Comparison of ENCODE assay signal across 28 mouse cellular contexts in genomic region chr14:60782121-60782656, GRCm38 (mm10). TPM values are rescaled to one million over a fixed set of nuclear protein-coding genes. Genes with fewer than 3 reads are reported as not detected.
A peak's percentile ranks its signal among the peaks of the same experiment; 100 is the strongest.
DNase-seq lines count a peak whose midpoint lies in the region; ATAC-seq and TF ChIP-seq lines count a peak whose summit lies in the region.
"Had no signal": no experiment of that assay in that cellular context is flagged by ENCODE, and none has a peak within 500 bp of the region (broad histone marks: within the 10 kb centered on the region; RNA-seq: fewer than 3 reads in every experiment).

No protein-coding gene starts in this region.

- H3K4me3 ChIP-seq in testis, adult 2 months (ENCODE audit: control insufficient read depth, low read depth, low read length), result peak overlapping the region; percentile 56
- H3K4me3 ChIP-seq in embryonic facial prominence, embryonic 10.5 days, result no peak overlapping the region
- H3K4me3 ChIP-seq: embryonic facial prominence, embryonic 12.5 days; embryonic facial prominence, embryonic 15.5 days; gastrocnemius, adult 2 months; heart, adult 2 months; heart, embryonic 13.5 days; hindbrain, embryonic 12.5 days; hindbrain, embryonic 15.5 days had no signal

- TF ChIP-seq POLR2A in testis, adult 2 months (IDR thresholded peaks at IDR 0.05; ENCODE audit: control insufficient read depth, low read depth, low read length), result no peak

- intact Hi-C loops in heart, postnatal 10 days (cut with DNase I), result no loop called here

- H3K36me3 ChIP-seq in testis, adult 2 months (ENCODE audit: control insufficient read depth, insufficient read depth, low read length), result no peaks in the 10 kb centered on the region
- peaks cover under 1% of the 10 kb centered on the region; the same call in 1 of the 2 replicates for H3K36me3 ChIP-seq in embryonic facial prominence, embryonic 10.5 days (replicated peaks)
- H3K36me3 ChIP-seq: embryonic facial prominence, embryonic 12.5 days; embryonic facial prominence, embryonic 15.5 days; heart, embryonic 13.5 days; hindbrain, embryonic 12.5 days; hindbrain, embryonic 15.5 days had no signal

- H3K27me3 ChIP-seq in testis, adult 2 months (ENCODE audit: control insufficient read depth, insufficient read depth, low read length), result no peaks in the 10 kb centered on the region
- peaks cover 12% of the 10 kb centered on the region; the same call in 1 of the 2 replicates for H3K27me3 ChIP-seq in embryonic facial prominence, embryonic 10.5 days (replicated peaks; ENCODE audit: low read depth, poor library complexity, severe bottlenecking)
- H3K27me3 ChIP-seq: embryonic facial prominence, embryonic 15.5 days; hindbrain, embryonic 15.5 days; Patski had no signal

- peak; percentile 33; the same call in 1 of the 2 replicates for ATAC-seq in megakaryocyte, adult 5-6 weeks (ENCODE audit: poor library complexity, severe bottlenecking)
- ATAC-seq: forebrain, embryonic 14.5 days; forebrain, postnatal 0 days; Patski had no signal

- H3K4me1 ChIP-seq in testis, adult 2 months (ENCODE audit: control insufficient read depth, insufficient read depth, low read length), result peaks cover 2% of the 10 kb centered on the region
- H3K4me1 ChIP-seq in embryonic facial prominence, embryonic 10.5 days, result peaks cover 10% of the 10 kb centered on the region

- no peak for TF ChIP-seq CTCF in testis, adult 2 months (IDR thresholded peaks at IDR 0.05; ENCODE audit: control insufficient read depth, insufficient read depth, insufficient replicate concordance, low read depth, low read length)

- H3K27ac ChIP-seq in testis, adult 2 months (ENCODE audit: control insufficient read depth, insufficient read depth, low read depth, low read length), result no peak overlapping the region
- H3K27ac ChIP-seq in embryonic facial prominence, embryonic 10.5 days (replicated peaks), result no peak overlapping the region
- H3K27ac ChIP-seq: embryonic facial prominence, embryonic 12.5 days; embryonic facial prominence, embryonic 15.5 days; gastrocnemius, adult 2 months; heart, adult 2 months; heart, embryonic 10.5 days; heart, embryonic 13.5 days; hindbrain, embryonic 12.5 days; hindbrain, embryonic 15.5 days had no signal

- DNase-seq in heart, adult 11 months, result peak; percentile 56
- DNase-seq in heart, postnatal 10 days, result no peak
- no peak for DNase-seq in testis, postnatal 10 days (ENCODE audit: low spot score)
- DNase-seq in gastrocnemius, postnatal 4 days (ENCODE audit: low spot score in 2 of 2), result no peak
- DNase-seq in embryonic facial prominence, embryonic 10.5 days (ENCODE audit: low spot score), result no peak
- DNase-seq: adrenal gland, postnatal 10 days; adrenal gland, postnatal 36 days; B cell, adult 2 months; cerebellum, adult 18-20 months; cerebellum, adult 9-10 months; cerebellum, postnatal 14 days; forebrain, postnatal 0 days; gastrocnemius, adult 2 months; gastrocnemius, postnatal 14 days; heart, adult 2 months had no signal

- H3K9me3 ChIP-seq in embryonic facial prominence, embryonic 10.5 days, result no peaks in the 10 kb centered on the region
- H3K9me3 ChIP-seq: embryonic facial prominence, embryonic 12.5 days; embryonic facial prominence, embryonic 15.5 days; heart, embryonic 10.5 days; heart, embryonic 13.5 days; hindbrain, embryonic 12.5 days; hindbrain, embryonic 15.5 days had no signal

- WGBS in embryonic facial prominence, embryonic 10.5 days, result 41% methylated on average over 7 of the region's 7 CpGs

RNA-seq across cellular contexts. Expression of gene Mipep, which starts 2.2 kb away (rescaled TPM):
- total RNA-seq in heart, postnatal 10 days (2021), result 10 to 100 TPM; 51.3 to 52.6 TPM
- 104 and 109 TPM in 2 replicates for polyA plus RNA-seq in testis, adult 2 months (2012; rRNA removed)
- 6.1 and 7.5 TPM in 2 replicates for total RNA-seq in megakaryocyte, adult 5-6 weeks (2015)
- total RNA-seq in megakaryocyte, adult 5-6 weeks (2017), result 11.4 and 12.0 TPM in 2 replicates
- 10 to 100 TPM; 22.2 to 22.7 TPM for total RNA-seq in gastrocnemius, postnatal 4 days (2021)
- polyA plus RNA-seq in embryonic facial prominence, embryonic 10.5 days (2016; fragmentation: Nextera tagmentation; extraction: Ambion mirVana), result 24.6 and 25.0 TPM in 2 replicates

RNA-seq across cellular contexts. Expression of gene C1qtnf9, which starts 14.3 kb away (rescaled TPM):
- 10 to 100 TPM; 36.4 to 38.2 TPM for total RNA-seq in heart, postnatal 10 days (2021)
- polyA plus RNA-seq in testis, adult 2 months (2012; rRNA removed), result 0.91 and 1.1 TPM in 2 replicates
- not detected in 2 replicates for total RNA-seq in megakaryocyte, adult 5-6 weeks (2015)
- not detected in 2 replicates for total RNA-seq in megakaryocyte, adult 5-6 weeks (2017)
- 10 to 100 TPM; 27.2 to 27.7 TPM for total RNA-seq in gastrocnemius, postnatal 4 days (2021)
- polyA plus RNA-seq in embryonic facial prominence, embryonic 10.5 days (2016; fragmentation: Nextera tagmentation; extraction: Ambion mirVana), result 0.15 and 0.18 TPM in 2 replicates
- total RNA-seq: forebrain, postnatal 0 days; hematopoietic stem cell, adult 5-6 weeks had no signal
- polyA plus RNA-seq: forebrain, embryonic 11.5 days; forebrain, embryonic 14.5 days; forebrain, postnatal 0 days; G1E; Patski had no signal

Comparison
In these comparisons a context has a peak if more than half of its experiments do, and no peak if none do; other contexts are left out.
1. RNA of gene C1qtnf9, which starts 14.3 kb away (total RNA-seq): 36.4 to 38.2 TPM in heart, postnatal 10 days and 27.2 to 27.7 TPM in gastrocnemius, postnatal 4 days; not detected in megakaryocyte, adult 5-6 weeks; every median in the first group is over 10 times any median in the second.